ENCODE assay signal across 8 mouse cellular contexts in the genomic region with DNA sequence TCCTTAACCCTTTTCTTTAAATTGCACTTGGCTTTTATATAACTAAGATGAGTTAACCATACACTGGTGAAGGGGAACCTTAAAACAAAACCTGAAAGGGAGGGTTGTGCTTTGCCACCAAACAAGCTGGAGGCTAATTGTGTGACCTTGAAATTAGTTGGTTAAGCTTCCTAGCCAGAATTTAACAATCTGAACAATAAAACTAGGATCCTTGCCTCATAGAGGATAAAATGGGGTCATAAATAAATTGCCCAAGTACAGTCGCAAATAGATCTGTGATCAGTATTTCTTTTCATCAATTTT. TPM values are rescaled to one million over a fixed set of nuclear protein-coding genes. Genes with fewer than 3 reads are reported as not detected.
A peak's percentile ranks its signal among the peaks of the same experiment; 100 is the strongest.
DNase-seq lines count a peak whose midpoint lies in the region; ATAC-seq and TF ChIP-seq lines count a peak whose summit lies in the region.

No protein-coding gene starts in this region.

- TF ChIP-seq EP300 in liver, postnatal 0 days (IDR thresholded peaks at IDR 0.05; ENCODE audit: low read depth) = no peak

- TF ChIP-seq CTCF in liver, postnatal 0 days (IDR thresholded peaks at IDR 0.05; ENCODE audit: low read depth) = no peak

- no peaks in the 10 kb centered on the region for H3K27me3 ChIP-seq in heart, embryonic 10.5 days (ENCODE audit: insufficient read depth, poor library complexity, severe bottlenecking)
- H3K27me3 ChIP-seq in heart, embryonic 16.5 days (ENCODE audit: control insufficient read depth, insufficient read depth, low read length) = no peaks in the 10 kb centered on the region
- no peaks in the 10 kb centered on the region for H3K27me3 ChIP-seq in liver, postnatal 0 days (ENCODE audit: insufficient read depth, low read length)

- WGBS in heart, embryonic 10.5 days = 70% methylated on average over 1 of the region's 1 CpGs
- 60% methylated on average over 1 of the region's 1 CpGs for WGBS in heart, embryonic 16.5 days
- 60% methylated on average over 1 of the region's 1 CpGs for WGBS in liver, postnatal 0 days (ENCODE audit: insufficient replicate concordance)

- H3K4me2 ChIP-seq in heart, embryonic 16.5 days (ENCODE audit: low read depth, low read length) = peak overlapping the region; percentile 65
- H3K4me2 ChIP-seq in liver, postnatal 0 days (ENCODE audit: low read depth, low read length) = peak overlapping the region; percentile 96

- intact Hi-C loops in heart, postnatal 36 days (cut with DNase I) = loop anchor here (2.0 to 10.0 kb wide), 3 partner anchors 36 to 756 kb away; a partner anchor contains a TSS

- peak overlapping the region; percentile 93 for H3K27ac ChIP-seq in heart, embryonic 10.5 days
- H3K27ac ChIP-seq in heart, embryonic 16.5 days (ENCODE audit: low read length) = peak overlapping the region; percentile 92
- peak overlapping the region; percentile 95 for H3K27ac ChIP-seq in liver, postnatal 0 days (ENCODE audit: low read depth)

- 0 out of 2 replicates have a peak, but pooled peaks cover 4% of the 10 kb centered on the region for H3K36me3 ChIP-seq in heart, embryonic 10.5 days
- peaks cover 5% of the 10 kb centered on the region; the same call in 1 of the 2 replicates for H3K36me3 ChIP-seq in heart, embryonic 16.5 days (ENCODE audit: control insufficient read depth, insufficient read depth)
- H3K36me3 ChIP-seq in liver, postnatal 0 days (replicated peaks; ENCODE audit: insufficient read depth, low read length) = no peaks in the 10 kb centered on the region; the same call in 1 of the 2 replicates

- peak overlapping the region; percentile 74 for H3K4me3 ChIP-seq in heart, embryonic 10.5 days
- H3K4me3 ChIP-seq in heart, embryonic 16.5 days (ENCODE audit: low read length) = peak overlapping the region; percentile 82
- peak overlapping the region; percentile 68 for H3K4me3 ChIP-seq in liver, postnatal 0 days (ENCODE audit: low read depth, low read length)

- peak overlapping the region; percentile 84 for H3K9ac ChIP-seq in heart, embryonic 16.5 days (ENCODE audit: low read length)
- H3K9ac ChIP-seq in liver, postnatal 0 days (replicated peaks) = peak overlapping the region; percentile 81

- DNase-seq in heart, embryonic 10.5 days (ENCODE audit: low spot score) = no peak
- DNase-seq in heart, postnatal 36 days = no peak
- peak; percentile 23 for DNase-seq in ES-CJ7 (ENCODE audit: low read depth, low spot score)
- no peak for DNase-seq in liver, postnatal 0 days
- DNase-seq in adrenal gland, postnatal 25 days = no peak
- no peak for DNase-seq in urinary bladder, postnatal 14 days (ENCODE audit: low spot score)
- no peak for DNase-seq in urinary bladder, adult 2 months (ENCODE audit: low spot score)

- peaks cover 6% of the 10 kb centered on the region; the same call in 1 of the 2 replicates for H3K4me1 ChIP-seq in heart, embryonic 10.5 days
- H3K4me1 ChIP-seq in heart, embryonic 16.5 days (ENCODE audit: control insufficient read depth, insufficient read depth, low read length) = peaks cover 6% of the 10 kb centered on the region; the same call in 1 of the 2 replicates
- peaks cover 9% of the 10 kb centered on the region for H3K4me1 ChIP-seq in liver, postnatal 0 days (ENCODE audit: insufficient read depth)

- H3K9me3 ChIP-seq in heart, embryonic 10.5 days = no peaks in the 10 kb centered on the region
- no peaks in the 10 kb centered on the region for H3K9me3 ChIP-seq in heart, embryonic 16.5 days (replicated peaks; ENCODE audit: control insufficient read depth, low read length)
- H3K9me3 ChIP-seq in liver, postnatal 0 days (ENCODE audit: low read length) = no peaks in the 10 kb centered on the region

- ATAC-seq in heart, embryonic 16.5 days (replicated peaks; ENCODE audit: extremely low read depth, insufficient read depth, low FRiP score) = no peak
- ATAC-seq in liver, postnatal 0 days = no peak

RNA-seq across cellular contexts. Expression of a gene that starts 0.8 kb away (rescaled TPM):
- 18.8 and 21.5 TPM in 2 replicates for polyA plus RNA-seq in heart, embryonic 10.5 days (2016; fragmentation: Nextera tagmentation; extraction: Ambion mirVana)
- 10 to 100 TPM; 42.7 to 50.3 TPM for total RNA-seq in heart, postnatal 36 days (2021)
- 28.0 and 29.1 TPM in 2 replicates for polyA plus RNA-seq in heart, embryonic 16.5 days (2015; fragmentation: Nextera tagmentation; extraction: Ambion mirVana)
- 6.2 and 7.2 TPM in 2 replicates for polyA plus RNA-seq in liver, postnatal 0 days (2015; fragmentation: Nextera tagmentation; extraction: Ambion mirVana)
- total RNA-seq in adrenal gland, postnatal 25 days (2021) = 52.0 and 72.5 TPM in 2 replicates
- polyA plus RNA-seq in urinary bladder, adult 2 months (2012; rRNA removed) = 125 and 153 TPM in 2 replicates
